Mouse (Mus musculus) gastrocnemius, postnatal 10 days (tissue): ENCODE measurements around the gene Inhbb. TPM values are rescaled to one million over a fixed set of nuclear protein-coding genes. Genes with fewer than 3 reads are reported as not detected.

Experiments used
- DNase-seq: peaks from one replicate; pipeline ENCODE4 v3.0.0; 2021; ENCODE audit warnings: mixed read lengths
- total RNA-seq, 2 experiments: library from RNA; stranded (reverse); gene quantifications; 2 replicates each; pipeline ENCODE4 v1.2.3; 2021

The Inhbb gene
- total RNA-seq, 2 experiments from 2014 or later: 0.42 to 0.72 TPM

GRCm38 (mm10) chr1:119383916-119384315 lies 38.1 kb downstream of the Inhbb start:
- DNase-seq: no peak

GRCm38 (mm10) chr1:119380609-119381008 lies 41.4 kb downstream of the Inhbb start:
- no peak for DNase-seq

GRCm38 (mm10) chr1:119375376-119375775 lies 46.7 kb downstream of the Inhbb start:
- no peak for DNase-seq

- no peak for DNase-seq
Measured at GRCm38 (mm10) chr1:119367546-119367945, 54.5 kb downstream of the Inhbb start.

GRCm38 (mm10) chr1:119366315-119366714 lies 55.7 kb downstream of the Inhbb start:
- DNase-seq: no peak

Other genes starting within 250 kb of the Inhbb start
- 10 to 100 TPM; 23.8 to 29.8 TPM for gene Ralb, start 82.5 kb upstream of the Inhbb start, total RNA-seq
- gene Tmem185b, start 103.9 kb upstream of the Inhbb start, total RNA-seq: 1 to 10 TPM; 7.5 to 8.5 TPM
- 1 to 10 TPM; 1.9 TPM for gene Epb41l5, start 226.8 kb upstream of the Inhbb start, total RNA-seq